Mouse (Mus musculus) forebrain, postnatal 0 days (tissue): ENCODE measurements around the gene Esam. TPM values are rescaled to one million over a fixed set of nuclear protein-coding genes. Genes with fewer than 3 reads are reported as not detected.

Experiments used
- ATAC-seq: fragments of 200-750 bp; cut with Nextera tagmentation; 2 replicates; pipeline ENCODE4 v1.8.0; 2017; ENCODE audit warnings: mild to moderate bottlenecking, moderate library complexity
- DNase-seq: peaks from one replicate; pipeline ENCODE4 v3.0.0-alpha.2; 2015
- H3K27ac ChIP-seq: fragments of 300-500 bp; sonication (generic); 2 replicates; pipeline ENCODE4 v1.5.1; 2014; ENCODE audit warnings: low read depth, mild to moderate bottlenecking, antibody characterized with exemption, low read length, moderate library complexity, mixed read lengths
- H3K27me3 ChIP-seq: fragments of 300-500 bp; sonication (generic); 2 replicates; pipeline ENCODE4 v1.6.1; 2014; ENCODE audit warnings: mild to moderate bottlenecking, low read length, mixed read lengths; ENCODE audit not compliant: insufficient read depth
- H3K36me3 ChIP-seq: fragments of 300-500 bp; sonication (generic); 2 replicates; pipeline ENCODE4 v1.6.1; 2014; ENCODE audit warnings: mild to moderate bottlenecking, moderate library complexity; ENCODE audit not compliant: insufficient read depth
- H3K4me1 ChIP-seq: fragments of 300-500 bp; sonication (generic); 2 replicates; pipeline ENCODE4 v1.6.1; 2014; ENCODE audit warnings: antibody characterized with exemption; ENCODE audit not compliant: insufficient read depth
- H3K4me2 ChIP-seq: fragments of 300-500 bp; sonication (generic); 2 replicates; pipeline ENCODE4 v1.6.1; 2014; ENCODE audit warnings: low read depth, mild to moderate bottlenecking, moderate library complexity
- H3K4me3 ChIP-seq: fragments of 300-500 bp; sonication (generic); 2 replicates; pipeline ENCODE4 v1.5.1; 2014; ENCODE audit warnings: low read depth, low read length, mixed read lengths
- H3K9ac ChIP-seq: fragments of 300-500 bp; sonication (generic); 2 replicates; pipeline ENCODE4 v1.6.1; 2014; ENCODE audit warnings: mild to moderate bottlenecking
- H3K9me3 ChIP-seq: fragments of 300-500 bp; sonication (generic); 2 replicates; pipeline ENCODE4 v1.6.1; 2016; ENCODE audit warnings: low read length
- CTCF ChIP-seq: sonication (generic); IDR thresholded peaks from 2 replicates; pipeline ENCODE4 v1.5.1; 2016; ENCODE audit warnings: antibody characterized with exemption, control low read depth, low read depth
- WGBS: fragments of 180-500 bp; shearing (Covaris S2); extraction: QIAGEN DNeasy Blood & Tissue Kit; methylation state at CpG from one replicate; pipeline ENCODE4 v1.1.7; 2014; 5-methylcytosine and 5-hydroxymethylcytosine counted together
- polyA plus RNA-seq: library from polyadenylated mRNA; unstranded; fragments of >200 nt; fragmentation: Nextera tagmentation; extraction: Ambion mirVana; gene quantifications from 2 replicates; pipeline ENCODE4 v1.2.1, GENCODE M21; 2015
- total RNA-seq: library from RNA; depleted of rRNA; stranded (reverse); fragments of >200 nt; gene quantifications from 2 replicates; pipeline ENCODE4 v1.2.3, GENCODE M21; 2014

The Esam gene
- total and polyA plus RNA-seq, 2 experiments from 2014 or later, result 37.3 to 144 TPM

GRCm38 (mm10) chr9:37530888-37531705 is 3.2 kb downstream of the Esam start:
- Histone ChIP-seq H3K36me3 (peaks cover 4% of the 10 kb centered on the region; the same call in 1 of the 2 replicates), H3K9me3 (no peaks in the 10 kb centered on the region), H3K4me2 (peak overlapping the region; percentile 58), H3K4me3 (peak overlapping the region; percentile 33), H3K27me3 (peaks cover 31% of the 10 kb centered on the region), H3K9ac (peak overlapping the region; percentile 26; the same call in 1 of the 2 replicates), H3K4me1 (no peaks in the 10 kb centered on the region), H3K27ac (no peak overlapping the region)
- ATAC-seq (peak; percentile 89), DNase-seq (peak; percentile 82)
- WGBS, result 3% methylated on average over 31 of the region's 31 CpGs
- peak; percentile 68 for TF ChIP-seq CTCF

DNA sequence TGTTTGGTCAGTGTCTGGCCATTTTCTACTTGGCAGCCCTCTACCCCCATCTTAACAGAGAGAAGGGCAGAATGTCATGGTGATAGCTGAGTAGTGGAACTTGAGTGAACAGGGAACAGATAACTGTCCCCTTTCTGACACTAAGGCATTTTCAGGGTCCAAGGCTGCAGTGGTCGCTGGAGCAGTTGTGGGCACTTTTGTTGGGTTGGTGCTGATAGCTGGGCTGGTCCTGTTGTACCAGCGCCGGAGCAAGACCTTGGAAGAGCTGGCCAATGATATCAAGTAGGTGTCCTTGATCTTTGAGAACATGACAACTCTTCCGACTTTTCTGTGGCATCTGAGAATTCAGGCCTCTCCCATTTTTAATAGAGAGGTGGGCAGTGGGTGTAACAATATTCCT is 9.0 kb downstream of the Esam start:
- H3K4me3 ChIP-seq, result no peak overlapping the region
- no peaks in the 10 kb centered on the region for H3K4me1 ChIP-seq
- H3K27me3 ChIP-seq, result no peaks in the 10 kb centered on the region
- H3K4me2 ChIP-seq, result no peak overlapping the region
- H3K36me3 ChIP-seq, result no peaks in the 10 kb centered on the region
- ATAC-seq (no peak), DNase-seq (no peak)
- no peak overlapping the region for H3K27ac ChIP-seq
- 89% methylated on average over 4 of the region's 4 CpGs for WGBS
- no peak overlapping the region for H3K9ac ChIP-seq
- TF ChIP-seq CTCF, result no peak
- H3K9me3 ChIP-seq, result no peaks in the 10 kb centered on the region

- Histone ChIP-seq H3K4me2 (no peak overlapping the region), H3K27ac (no peak overlapping the region), H3K9ac (no peak overlapping the region), H3K9me3 (no peaks in the 10 kb centered on the region), H3K4me3 (no peak overlapping the region), H3K27me3 (no peaks in the 10 kb centered on the region), H3K36me3 (no peaks in the 10 kb centered on the region), H3K4me1 (no peaks in the 10 kb centered on the region)
- DNase-seq, result no peak
- WGBS, result 77% methylated on average over 5 of the region's 5 CpGs
- TF ChIP-seq CTCF, result no peak
- no peak for ATAC-seq
Observed at GRCm38 (mm10) chr9:37537658-37538250, 9.9 kb downstream of the Esam start.

DNA sequence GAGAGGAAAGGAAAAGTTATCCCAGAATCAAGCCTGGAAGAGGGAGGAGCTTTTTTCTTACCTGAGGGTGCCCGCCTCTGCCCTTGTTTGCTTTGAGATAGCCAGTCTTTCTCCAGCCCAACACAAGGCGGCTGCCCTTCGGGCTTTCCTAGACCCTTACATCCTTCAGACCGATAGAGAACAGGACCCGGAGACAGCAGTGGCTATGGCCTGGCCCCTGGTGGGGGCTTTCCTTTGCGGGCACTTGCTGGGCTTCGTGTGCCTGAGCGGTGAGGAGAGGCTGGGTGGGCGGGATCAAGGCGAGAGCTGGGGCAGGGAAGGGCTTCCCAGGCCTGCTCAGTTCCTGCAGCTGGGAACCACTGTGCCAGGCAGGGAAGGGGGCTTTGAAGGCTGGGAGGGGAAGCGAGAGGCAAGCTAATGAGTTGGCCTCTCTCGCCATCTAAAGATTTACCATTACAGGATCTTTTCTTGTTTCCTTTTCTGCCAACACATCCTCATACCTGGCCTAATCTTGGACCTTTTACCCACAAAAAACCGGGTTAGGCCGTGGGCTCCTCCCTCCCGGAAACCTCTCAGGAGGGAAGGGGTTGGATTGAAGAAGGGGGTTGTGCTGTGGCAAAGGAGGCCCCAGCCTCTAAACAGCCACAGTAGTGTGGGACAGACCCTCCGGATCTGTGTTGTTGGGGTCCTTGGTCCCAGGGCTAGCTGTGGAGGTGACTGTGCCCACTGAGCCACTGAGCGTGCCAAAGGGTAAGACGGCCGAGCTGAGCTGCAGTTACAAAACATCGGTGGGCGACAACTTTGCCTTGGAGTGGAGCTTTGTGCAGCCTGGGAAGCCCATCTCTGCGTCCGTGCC is 11.5 kb downstream of the Esam start, which contains the start of gene Vsig2:
Gene Vsig2, plus strand, starts transcription at position 86 of the 856 bp plus-strand sequence.
- H3K4me3 ChIP-seq, result no peak within 1 kb of the TSS
- H3K27ac ChIP-seq, result no peak within 1 kb of the TSS
- ATAC-seq, result no peak
- TF ChIP-seq CTCF, result no peak
- WGBS, result 54% methylated on average over 23 of the region's 23 CpGs
- H3K27me3 ChIP-seq, result no peaks in the 10 kb centered on the region; the same call in 1 of the 2 replicates
- no peaks in the 10 kb centered on the region for H3K36me3 ChIP-seq
- no peak within 1 kb of the TSS for H3K9ac ChIP-seq
- no peaks in the 10 kb centered on the region for H3K9me3 ChIP-seq
- no peaks in the 10 kb centered on the region for H3K4me1 ChIP-seq
- DNase-seq, result no peak
- H3K4me2 ChIP-seq, result no peak within 1 kb of the TSS

DNA sequence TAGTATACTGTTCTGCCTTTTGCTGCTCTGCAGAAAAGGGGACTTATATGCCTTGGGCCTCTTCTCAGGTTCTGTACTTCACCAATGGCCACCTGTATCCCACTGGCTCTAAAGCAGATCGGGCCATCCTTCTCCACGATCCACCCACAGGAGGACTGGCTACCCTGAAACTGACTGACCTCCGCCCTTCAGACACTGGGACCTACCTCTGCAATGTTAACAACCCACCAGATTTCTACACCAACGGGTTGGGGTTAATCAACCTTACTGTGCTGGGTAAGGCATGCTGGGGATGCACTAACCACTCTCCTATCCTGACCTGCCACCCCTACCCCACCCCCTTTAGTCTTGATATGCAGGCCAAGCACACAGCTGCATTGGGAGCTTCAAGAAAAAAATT is 12.3 kb downstream of the Esam start:
- Histone ChIP-seq H3K4me2 (no peak overlapping the region), H3K27me3 (no peaks in the 10 kb centered on the region; the same call in 1 of the 2 replicates), H3K9me3 (no peaks in the 10 kb centered on the region), H3K4me1 (no peaks in the 10 kb centered on the region), H3K9ac (no peak overlapping the region), H3K27ac (no peak overlapping the region), H3K36me3 (no peaks in the 10 kb centered on the region), H3K4me3 (no peak overlapping the region)
- DNase-seq (no peak), ATAC-seq (no peak)
- TF ChIP-seq CTCF, result no peak
- 83% methylated on average over 4 of the region's 4 CpGs for WGBS

DNA sequence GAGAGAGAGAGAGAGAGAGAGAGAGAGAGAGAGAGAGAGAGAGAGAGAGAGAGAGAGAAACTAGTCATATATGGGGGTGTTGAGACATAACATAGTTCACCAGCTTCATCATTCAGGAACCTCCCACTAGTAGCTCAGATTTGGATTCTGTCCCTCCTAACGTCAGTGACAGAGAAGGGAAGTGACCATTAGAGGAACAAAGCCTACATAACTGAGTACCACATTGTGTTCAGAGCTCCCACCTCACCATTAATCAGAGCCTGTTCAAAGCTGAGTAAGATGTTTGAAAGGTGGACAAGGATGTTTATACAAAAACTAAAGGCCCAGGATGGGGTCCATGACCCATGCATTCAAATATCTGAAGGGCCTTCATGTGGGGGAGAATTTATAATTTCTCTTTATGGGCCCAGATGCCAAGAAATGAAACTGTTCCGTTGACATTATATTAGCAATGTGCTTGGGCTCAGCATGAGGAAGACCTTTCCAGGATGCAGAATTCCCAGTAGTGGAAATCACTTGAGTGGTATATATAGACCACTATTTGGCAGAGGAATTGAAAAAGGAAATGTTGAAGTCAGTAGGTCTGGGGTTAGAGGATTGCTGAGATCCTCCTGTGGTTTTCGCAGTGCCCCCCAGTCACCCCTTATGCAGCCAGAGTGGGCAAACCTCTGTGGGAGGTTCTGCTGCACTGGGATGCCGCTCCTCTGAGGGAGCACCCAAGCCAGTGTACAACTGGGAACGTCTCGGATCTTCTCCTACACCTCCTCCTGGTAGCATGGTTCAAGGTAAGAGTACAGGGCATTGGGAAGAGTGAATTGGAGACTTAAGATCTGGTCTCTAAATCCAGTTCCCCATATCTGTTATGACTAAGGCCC is 13.1 kb downstream of the Esam start:
- DNase-seq (no peak), ATAC-seq (no peak)
- H3K4me2 ChIP-seq, result no peak overlapping the region
- no peaks in the 10 kb centered on the region for H3K36me3 ChIP-seq
- WGBS, result 86% methylated on average over 6 of the region's 6 CpGs
- H3K27ac ChIP-seq, result no peak overlapping the region
- H3K4me1 ChIP-seq, result no peaks in the 10 kb centered on the region
- H3K27me3 ChIP-seq, result peaks cover 3% of the 10 kb centered on the region; the same call in 1 of the 2 replicates
- H3K9ac ChIP-seq, result no peak overlapping the region
- H3K4me3 ChIP-seq, result no peak overlapping the region
- H3K9me3 ChIP-seq, result no peaks in the 10 kb centered on the region
- TF ChIP-seq CTCF, result no peak
